Mouse (Mus musculus): Measurements from ENCODE around the gene Nme4.

GRCm38 (mm10) chr17:26137751-26138130 is 42.3 kb upstream of the Nme4 start:
- TF ChIP-seq POLR2AphosphoS2 (IDR thresholded peaks at IDR 0.05; ENCODE audit: low read depth, low read length): no peak
- TF ChIP-seq BHLHE40 (IDR thresholded peaks at IDR 0.05; ENCODE audit: low read depth, low read length): no peak
- TF ChIP-seq NRF1 (IDR thresholded peaks at IDR 0.05; ENCODE audit: low read depth, low read length): no peak
- no peak for TF ChIP-seq CTCF (conservative IDR thresholded peaks at IDR 0.05 in 1 of 2, IDR thresholded peaks at IDR 0.05 in 1 of 2; ENCODE audit: low read depth in 2 of 2, low read length in 2 of 2)
- TF ChIP-seq RAD21 (IDR thresholded peaks at IDR 0.05; ENCODE audit: low read depth, low read length): no peak
- no peak for TF ChIP-seq EP300 (IDR thresholded peaks at IDR 0.05; ENCODE audit: low read length)
- no peak for TF ChIP-seq ETS1 (conservative IDR thresholded peaks at IDR 0.05; ENCODE audit: low read depth, low read length)
- TF ChIP-seq MAX (IDR thresholded peaks at IDR 0.05; ENCODE audit: low read length): no peak
- TF ChIP-seq POLR2A (IDR thresholded peaks at IDR 0.05; ENCODE audit: low read depth, low read length): no peak
- no peak for TF ChIP-seq KAT2A (IDR thresholded peaks at IDR 0.05; ENCODE audit: insufficient replicate concordance, low read length)
- no peak for TF ChIP-seq USF1 (IDR thresholded peaks at IDR 0.05; ENCODE audit: low read depth, low read length)
- TF ChIP-seq E2F4 (IDR thresholded peaks at IDR 0.05; ENCODE audit: insufficient replicate concordance, low read depth, low read length): no peak

All from CH12.LX (cell line).